Mouse (Mus musculus) cerebellum, adult 11-12 months (tissue): ENCODE results near the gene Tmem135.
A peak's percentile ranks its signal among the peaks of the same experiment; 100 is the strongest.

Experiments
- DNase-seq: peaks from one replicate; pipeline ENCODE4 v3.0.0; 2022

The Tmem135 gene

DNA sequence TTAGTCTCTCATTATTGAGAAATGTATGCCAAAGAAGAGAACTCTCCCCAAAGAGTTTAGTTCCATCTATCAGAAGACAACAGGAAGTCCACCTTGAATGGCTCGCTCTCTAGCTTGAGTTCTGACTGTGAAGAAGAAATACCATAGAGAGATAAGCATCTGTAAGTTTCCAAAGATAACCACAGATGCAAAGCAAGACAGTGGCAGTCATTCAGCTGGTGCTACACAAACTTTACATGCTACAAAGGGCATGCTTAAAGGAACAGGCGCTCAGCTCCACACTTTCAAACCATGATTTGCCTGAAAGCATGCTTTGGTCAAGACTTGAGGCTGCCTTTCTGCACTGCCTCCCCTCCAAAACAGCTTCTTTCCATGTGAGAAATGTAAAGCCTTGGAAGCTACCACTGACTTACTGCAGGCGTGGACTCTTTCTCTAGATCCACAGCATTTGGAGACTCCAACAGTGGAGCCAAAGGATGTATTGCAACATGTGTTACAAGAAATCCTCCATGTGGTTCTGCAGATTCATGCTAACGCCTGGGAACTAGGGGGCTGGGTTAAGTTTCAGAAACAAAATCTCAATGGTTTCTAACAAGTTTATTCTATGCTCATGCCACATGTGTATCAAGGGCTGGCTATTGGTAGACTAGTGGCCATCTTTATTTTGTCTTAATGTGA, 232.1 kb downstream of the Tmem135 start:
- no peak for DNase-seq

DNA sequence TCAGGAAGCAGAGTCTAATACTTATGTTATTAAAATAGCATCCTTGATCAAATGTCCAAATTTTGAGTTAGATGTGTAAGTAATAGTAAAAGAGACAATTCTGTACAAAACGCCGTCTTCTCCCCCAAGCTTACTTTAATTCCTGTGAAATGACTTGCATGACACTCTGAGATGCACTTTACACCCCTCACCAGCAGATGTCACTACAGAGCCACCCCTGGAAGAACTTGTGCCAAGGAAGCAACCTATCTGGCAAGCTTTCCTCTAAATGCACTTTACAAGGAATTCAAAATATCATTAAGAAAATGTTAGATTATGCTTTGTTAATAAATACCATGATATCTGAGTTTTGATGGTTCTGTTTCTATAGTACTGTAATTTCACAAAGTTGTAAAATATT, 235.4 kb downstream of the Tmem135 start:
- DNase-seq, result peak; percentile 64

DNA sequence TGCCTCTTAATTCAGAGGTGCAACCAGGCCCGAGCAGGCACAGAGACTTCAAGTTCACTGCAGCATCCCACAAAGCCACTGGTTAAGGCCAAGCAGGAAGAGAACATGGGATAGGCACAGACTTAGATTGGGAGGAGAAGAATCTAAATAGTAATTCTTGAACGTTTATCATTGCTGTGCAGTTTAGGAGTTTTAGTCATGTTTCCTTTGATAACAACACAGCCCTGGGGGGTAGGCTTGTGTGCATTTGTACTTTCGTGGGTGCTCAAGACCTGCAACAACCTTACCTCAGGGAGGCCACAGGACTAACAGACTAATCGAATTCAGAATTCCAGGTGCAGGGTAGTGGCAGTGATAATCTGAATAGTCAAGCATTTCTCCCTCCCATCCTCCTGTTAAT, 238.5 kb downstream of the Tmem135 start:
- DNase-seq, result no peak

DNA sequence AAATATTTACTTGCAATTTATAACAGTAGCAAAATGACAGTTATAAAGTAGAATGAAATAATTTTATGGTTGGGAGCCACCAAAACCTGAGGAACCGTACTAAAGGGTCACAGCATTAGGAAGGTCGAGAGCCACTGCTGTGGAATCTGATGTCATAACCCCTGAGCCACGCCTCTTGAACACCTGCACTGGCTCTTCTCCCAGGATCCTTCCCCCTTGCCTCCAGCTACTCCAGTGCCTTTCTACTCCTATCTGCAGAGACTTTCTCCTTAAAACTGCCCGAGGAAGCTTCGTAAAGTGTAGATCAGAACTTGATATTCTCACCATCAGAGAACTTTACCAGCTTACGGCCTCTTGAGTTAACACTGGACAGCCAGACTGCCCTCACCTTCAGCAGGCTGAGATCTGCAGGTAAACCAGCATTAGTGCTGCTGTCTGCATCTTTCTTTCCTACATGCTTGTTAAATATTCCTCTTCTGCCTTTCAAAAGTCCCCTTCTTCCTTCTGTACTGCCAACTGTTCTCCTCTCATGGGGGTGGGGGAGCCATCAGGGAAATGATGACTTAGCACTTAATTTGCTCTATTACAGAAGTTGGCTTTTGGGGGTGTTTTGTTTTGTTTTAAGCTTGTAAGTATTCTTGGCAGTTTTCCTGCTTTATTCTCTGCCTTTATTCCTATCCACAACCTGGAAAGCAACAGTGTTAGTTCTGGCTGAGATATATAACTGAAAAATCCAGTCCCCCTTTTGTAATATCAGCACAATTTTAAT, 242.2 kb downstream of the Tmem135 start:
- DNase-seq, result no peak

DNA sequence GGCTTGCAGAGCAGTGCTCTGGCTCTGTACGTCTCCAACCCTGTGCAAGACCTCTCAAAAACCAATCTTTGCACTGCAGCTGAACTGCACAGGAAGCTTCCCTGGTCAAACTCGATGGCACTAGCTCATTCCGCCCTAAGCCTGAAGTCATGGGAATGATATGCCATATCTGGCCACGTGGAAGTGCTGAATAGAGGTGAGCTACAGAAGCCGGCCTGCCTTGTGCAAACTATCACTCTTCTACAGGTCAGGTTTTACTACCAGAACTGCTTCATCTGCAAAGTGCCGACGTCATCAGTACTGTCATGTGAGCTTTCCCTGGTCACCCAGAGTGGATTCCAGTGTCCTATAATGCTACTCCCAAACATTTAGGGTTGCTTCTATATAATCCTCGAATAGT, 246.7 kb downstream of the Tmem135 start:
- no peak for DNase-seq

DNA sequence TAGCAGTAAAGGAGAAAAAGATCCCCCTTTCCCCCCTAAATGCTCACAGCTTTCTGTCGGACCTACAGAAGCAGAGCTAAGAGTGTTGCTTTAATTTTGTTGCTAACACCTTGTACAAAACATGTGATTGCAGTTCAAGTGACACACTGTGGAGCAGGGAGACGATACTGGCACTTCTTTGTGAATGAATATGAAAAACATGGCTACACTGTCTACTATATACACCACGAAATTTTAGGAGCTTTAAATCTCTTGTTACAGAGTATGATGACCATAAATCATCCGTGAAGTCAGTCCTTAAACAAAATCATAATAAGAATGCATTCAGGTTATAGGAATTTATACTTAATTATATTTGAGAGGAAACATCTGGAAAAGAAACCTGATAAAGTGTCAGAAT, 247.4 kb downstream of the Tmem135 start:
- no peak for DNase-seq

DNA sequence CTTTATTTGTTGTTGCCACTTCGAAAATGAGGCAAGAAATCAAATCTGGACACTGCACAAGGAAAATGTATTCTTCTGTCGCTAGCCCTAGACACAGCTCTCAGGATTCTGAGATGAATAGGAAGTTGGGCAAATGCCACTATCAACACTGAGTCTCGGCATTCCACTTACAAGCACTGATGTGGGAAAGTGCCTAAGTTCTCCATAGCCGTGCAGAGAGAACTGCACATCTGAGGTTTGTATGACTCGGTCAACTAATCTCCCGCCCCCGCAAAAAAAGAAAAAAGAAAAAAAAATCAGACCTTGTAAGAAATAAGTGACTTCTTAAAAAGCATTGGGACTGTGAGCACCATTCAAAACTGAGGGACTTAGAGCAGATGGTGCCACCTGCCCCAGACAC, 248.3 kb downstream of the Tmem135 start:
- no peak for DNase-seq

DNA sequence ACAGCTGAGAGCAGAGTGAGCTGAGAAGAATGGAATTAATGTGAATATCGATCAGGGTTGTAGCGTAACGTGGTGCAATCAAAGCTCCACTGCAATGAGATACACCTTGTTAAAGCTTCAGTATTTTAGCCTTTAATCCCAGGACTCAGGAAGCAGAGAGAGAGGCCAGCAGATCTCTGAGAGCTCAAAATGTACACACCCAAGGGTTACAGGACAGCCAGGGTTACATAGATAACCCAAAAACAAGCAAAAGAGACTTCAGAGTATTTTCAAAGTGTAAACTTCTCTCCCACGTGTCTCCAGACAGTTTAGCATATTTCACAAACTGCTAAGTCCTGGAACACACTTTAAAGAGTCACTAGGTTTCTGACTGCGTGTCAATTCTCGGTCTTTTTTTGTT, 248.8 kb downstream of the Tmem135 start:
- DNase-seq, result no peak

DNA sequence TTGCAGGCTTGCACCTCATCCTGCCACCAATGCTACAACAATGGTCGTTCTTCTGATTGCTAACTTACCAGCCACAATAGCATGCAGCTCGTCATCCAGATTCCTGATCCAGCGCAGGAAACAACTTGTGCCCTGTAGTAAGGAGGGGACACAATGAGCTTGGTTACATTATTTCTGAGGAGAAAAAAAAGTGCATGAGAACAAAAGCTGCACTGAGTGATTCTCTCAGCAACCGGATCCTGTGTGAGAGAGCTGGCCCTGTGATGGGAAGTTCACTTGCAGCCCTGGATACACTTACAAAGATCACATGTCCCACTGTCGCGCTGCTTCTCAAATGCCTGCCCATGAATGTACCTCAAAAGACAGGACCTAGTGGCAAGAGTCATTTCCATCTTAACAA, 252.7 kb downstream of the Tmem135 start:
- DNase-seq, result no peak

DNA sequence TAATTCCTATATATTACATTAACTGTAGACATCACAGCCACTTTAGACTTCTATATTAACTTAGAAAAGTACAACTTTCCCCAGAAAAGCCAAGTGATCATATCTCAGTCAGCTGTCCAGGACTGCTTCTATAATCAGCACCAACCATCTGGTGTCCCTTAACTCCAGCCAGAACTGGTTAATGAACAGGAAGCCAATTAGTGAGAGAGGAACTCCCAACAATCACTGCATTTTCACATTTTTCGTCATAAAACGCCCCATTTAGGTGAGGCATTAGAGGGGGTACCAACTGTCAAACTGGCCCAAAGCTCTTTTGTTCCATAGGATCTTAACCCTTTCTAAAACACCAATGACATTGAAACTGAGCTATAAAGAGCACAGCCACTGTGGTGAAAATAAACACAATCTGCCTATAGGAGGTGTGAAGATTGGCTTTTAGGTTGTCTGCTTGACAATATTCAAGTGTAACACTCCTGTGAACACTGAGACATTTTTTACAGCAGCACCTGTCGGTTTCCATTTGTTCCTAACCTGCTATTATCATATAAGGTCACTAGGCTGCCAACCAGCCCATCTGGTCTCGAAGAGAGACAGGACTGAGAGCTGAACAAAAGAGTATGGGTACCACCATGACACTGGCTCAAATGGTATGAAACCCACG, 263.3 kb downstream of the Tmem135 start:
- DNase-seq, result peak; percentile 45

DNA sequence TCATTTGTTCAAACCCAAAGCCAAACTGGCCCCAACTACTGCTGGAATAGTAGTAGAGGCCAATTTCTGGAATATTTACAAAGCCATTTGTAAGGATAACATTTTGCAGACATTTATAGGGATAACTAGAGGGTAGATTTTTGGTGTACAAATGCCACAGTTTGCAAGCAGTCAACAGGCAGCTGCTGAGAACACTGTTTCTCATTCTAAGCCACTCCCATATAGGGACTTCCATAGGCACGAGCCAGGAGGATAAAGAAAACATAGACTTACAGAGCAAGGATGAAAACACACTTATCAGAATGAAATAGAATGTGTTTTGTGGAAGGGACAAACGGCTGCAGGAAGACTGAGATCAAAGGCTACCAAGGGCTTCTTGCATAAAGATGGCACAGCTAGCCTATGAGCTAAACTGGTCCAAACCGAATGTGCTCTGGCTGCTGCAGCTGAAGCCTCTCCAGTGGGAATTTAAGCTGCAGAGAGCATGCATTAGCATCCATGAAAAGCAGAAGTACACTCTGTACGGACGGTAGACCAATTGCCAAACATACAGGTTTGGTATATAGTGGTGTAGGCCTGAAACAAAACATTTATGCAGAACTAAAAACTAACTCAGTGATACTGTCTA, 269.0 kb downstream of the Tmem135 start:
- no peak for DNase-seq

DNA sequence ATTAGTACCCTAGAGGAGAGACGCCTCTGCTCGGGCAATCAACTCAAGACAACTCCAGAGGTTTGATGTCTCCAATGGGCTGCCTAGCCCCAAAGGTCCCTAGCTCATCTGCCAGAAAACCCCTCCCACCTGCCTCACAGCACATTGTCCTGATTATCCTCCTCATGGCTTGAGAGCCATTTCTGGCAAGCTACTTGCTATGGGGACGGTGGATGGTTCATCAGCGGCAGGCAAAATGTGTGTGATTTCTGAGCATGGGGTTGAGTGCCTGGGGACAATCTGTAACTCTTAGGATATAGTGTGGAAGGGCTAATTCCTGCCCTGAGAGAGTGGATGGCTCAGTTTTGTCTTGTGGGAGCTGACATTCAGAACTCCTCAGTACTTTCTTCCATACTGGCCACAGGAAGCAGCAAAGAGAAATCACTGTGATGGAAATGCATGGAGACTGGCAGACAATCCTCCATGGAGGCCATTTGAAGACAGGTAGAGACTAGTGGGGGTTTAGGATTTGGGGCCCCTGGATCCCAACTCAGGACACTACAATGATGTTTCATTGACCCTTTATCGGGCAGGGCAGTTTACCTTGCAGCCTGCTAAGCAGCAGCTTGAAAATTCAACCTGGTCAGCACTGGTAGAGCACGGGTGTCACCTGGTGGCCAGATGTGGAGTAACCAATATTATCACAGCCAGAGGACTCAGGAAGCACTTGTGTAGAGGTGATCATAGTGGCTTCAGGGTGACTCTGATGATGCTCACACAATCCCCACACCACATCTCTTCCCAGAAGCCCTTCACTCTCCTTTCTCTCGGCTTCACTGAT, 277.7 kb downstream of the Tmem135 start:
- peak; percentile 14 for DNase-seq

DNA sequence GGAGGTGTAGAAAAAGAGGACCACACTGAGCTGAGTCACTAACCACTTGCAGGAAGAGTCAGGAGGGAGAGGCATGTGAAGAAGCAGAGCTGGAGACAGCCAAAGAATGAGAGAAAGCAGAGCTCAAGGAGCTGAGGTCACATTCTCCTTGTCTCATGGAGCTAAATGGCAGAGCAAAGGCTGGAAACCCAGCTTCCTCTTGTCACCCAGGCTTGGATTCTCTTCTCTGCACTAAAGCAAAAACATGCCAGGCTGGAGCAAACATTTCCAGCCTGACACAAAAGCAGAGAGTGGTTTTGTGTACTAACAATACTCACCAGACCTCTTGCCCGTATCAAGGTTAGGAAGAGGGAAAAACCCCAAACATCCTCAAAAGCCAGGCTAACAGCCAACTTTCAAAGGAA, 287.8 kb downstream of the Tmem135 start:
- DNase-seq, result no peak

DNA sequence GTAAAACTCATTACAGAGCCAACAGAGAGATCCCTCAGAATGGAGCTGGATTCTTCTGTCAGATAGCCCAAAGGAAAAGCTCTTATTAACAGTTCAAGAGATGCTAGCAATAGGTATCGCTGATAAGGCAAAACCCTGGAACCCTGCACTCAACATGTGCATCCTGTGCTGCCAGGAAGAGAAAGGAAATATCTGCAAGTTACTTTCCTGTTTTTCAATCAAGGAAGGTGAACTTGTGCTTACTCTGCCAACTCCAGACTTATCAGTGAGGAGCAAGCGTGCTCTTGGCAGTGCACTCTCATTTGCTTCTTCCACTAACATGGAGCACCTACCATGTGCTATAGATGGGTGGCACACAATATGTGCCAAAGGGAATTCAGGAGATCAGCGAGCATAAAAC, 288.4 kb downstream of the Tmem135 start:
- no peak for DNase-seq

DNA sequence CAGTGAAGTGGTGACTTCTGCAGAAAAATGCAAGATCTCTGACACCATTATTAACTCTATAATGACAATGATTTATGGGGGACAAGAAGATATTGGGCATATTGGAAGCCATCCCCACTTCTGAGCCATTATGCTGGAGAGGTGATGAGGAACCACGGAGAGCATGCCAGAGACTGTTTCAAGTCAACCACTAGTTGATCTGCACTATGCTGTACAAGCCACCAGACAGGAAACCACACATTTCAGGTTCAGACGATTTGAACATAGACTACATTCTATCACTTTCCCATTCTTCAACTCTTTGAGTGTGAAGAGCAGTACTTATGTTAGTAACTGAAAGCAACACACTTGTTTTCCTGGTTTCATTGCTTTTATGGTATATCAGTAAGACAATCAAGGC, 297.6 kb downstream of the Tmem135 start:
- no peak for DNase-seq

DNA sequence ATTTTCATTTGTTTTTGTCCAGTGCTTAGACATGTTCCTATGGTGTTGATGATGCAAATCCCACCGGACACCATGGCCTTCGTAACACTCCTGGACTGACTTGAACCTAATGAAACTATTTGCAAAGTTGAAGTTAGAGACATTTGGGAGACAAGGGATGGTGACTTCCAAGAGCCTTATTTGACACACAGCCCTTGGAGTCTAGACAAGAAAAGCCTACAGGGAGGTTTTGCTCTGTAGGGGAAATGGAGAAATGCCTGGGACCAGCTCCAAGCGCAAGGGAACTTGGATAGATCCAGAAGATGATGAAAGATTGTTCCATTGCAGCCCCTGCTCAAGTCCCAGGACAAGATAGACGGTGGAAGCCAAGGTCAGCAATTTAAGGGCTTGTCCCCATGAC, 304.3 kb downstream of the Tmem135 start:
- DNase-seq, result no peak
